Mouse (Mus musculus) kidney, adult 2 months (tissue): Measurements from ENCODE around the gene Tmem185b.

ENCODE experiments used
- CTCF ChIP-seq: fragments of 200-500 bp; conservative IDR thresholded peaks from 2 replicates; pipeline ENCODE4 v1.5.1; 2011; ENCODE audit warnings: low read depth, mild to moderate bottlenecking, control low read depth, low read length, moderate library complexity, mixed read lengths; ENCODE audit not compliant: insufficient read depth, insufficient read length
- POLR2A ChIP-seq: fragments of 200-500 bp; IDR thresholded peaks from one replicate; pipeline ENCODE4 v1.6.1; 2011; ENCODE audit warnings: low read depth, low read length, control low read depth

DNA sequence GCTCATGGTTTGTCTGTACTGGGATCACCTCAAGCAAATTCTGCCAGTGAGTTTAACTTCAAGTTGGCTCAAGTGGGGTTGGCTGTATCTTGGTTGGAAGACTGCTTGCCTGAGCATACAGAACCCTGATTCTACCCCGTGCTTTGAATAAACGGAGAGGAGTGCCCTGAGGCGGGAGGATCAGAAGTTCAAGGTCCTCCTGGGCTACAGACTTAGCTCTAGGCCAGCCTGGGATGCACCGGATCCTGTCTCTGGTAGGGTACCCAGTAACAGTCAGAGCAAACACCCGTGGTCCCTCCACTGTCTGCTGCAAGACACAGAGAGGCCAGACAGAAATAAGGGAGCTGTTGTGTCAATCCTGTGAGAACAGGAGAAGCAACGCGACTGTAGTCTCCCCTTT lies 4.3 kb upstream of the Tmem185b start:
- TF ChIP-seq CTCF (no peak), POLR2A (no peak)
